Mouse (Mus musculus) heart, postnatal 0 days (tissue): ENCODE results near the gene Olfr1393.

Source experiments
- CTCF ChIP-seq: IDR thresholded peaks from 2 replicates; pipeline ENCODE4 v1.5.1; 2016; ENCODE audit warnings: antibody characterized with exemption, control low read depth, low read depth
- EP300 ChIP-seq: IDR thresholded peaks from 2 replicates; pipeline ENCODE4 v1.6.1; 2016; ENCODE audit warnings: antibody characterized with exemption, low read depth

DNA sequence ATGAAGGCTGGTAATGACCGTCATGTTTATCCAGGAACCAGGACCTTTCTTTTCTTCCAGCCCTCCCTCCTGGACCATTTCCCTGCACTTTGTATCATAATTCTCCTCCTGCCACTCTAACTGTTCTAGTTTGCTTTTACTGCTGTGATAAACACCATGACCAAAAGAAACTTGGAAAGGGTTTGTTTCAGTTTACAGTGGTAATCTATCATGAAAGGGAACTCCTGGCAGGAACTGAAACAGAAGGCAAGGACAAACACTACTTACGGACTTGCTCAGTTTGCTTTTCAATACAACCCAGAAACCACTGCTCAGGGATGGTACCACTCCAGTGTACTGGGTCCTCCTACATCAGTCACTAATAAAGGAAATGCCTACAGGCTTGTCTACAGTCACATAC, 40.6 kb upstream of the Olfr1393 start:
- TF ChIP-seq CTCF (no peak), EP300 (no peak)
